Mouse (Mus musculus): ENCODE data around the gene Lmx1b. TPM values are rescaled to one million over a fixed set of nuclear protein-coding genes. Genes with fewer than 3 reads are reported as not detected.
A peak's percentile ranks its signal among the peaks of the same experiment; 100 is the strongest.

Lmx1b gene
- polyA plus RNA-seq, 1 experiment from 2014 or later = not detected

- Histone ChIP-seq H3K4me3 (ENCODE audit: low read length) (peak overlapping the region; percentile 32), H3K36me3 (ENCODE audit: control insufficient read depth, insufficient read depth, low read length) (no peaks in the 10 kb centered on the region), H3K27ac (ENCODE audit: low read length) (no peak overlapping the region), H3K9ac (ENCODE audit: low read length) (no peak overlapping the region), H3K9me3 (ENCODE audit: control insufficient read depth, low read length) (no peaks in the 10 kb centered on the region), H3K4me1 (replicated peaks; ENCODE audit: control insufficient read depth, insufficient read depth, low read length) (peaks cover 28% of the 10 kb centered on the region), H3K4me2 (ENCODE audit: low read depth, low read length) (peak overlapping the region; percentile 48), H3K27me3 (ENCODE audit: control insufficient read depth, insufficient read depth, low read depth, low read length) (peaks cover 50% of the 10 kb centered on the region)
- WGBS = 1% methylated on average over 34 of the region's 34 CpGs
- ATAC-seq (ENCODE audit: low read depth) = no peak
These were observed 59.4 kb downstream of the Lmx1b start for GRCm38 (mm10) chr2:33580697-33581448.

DNA sequence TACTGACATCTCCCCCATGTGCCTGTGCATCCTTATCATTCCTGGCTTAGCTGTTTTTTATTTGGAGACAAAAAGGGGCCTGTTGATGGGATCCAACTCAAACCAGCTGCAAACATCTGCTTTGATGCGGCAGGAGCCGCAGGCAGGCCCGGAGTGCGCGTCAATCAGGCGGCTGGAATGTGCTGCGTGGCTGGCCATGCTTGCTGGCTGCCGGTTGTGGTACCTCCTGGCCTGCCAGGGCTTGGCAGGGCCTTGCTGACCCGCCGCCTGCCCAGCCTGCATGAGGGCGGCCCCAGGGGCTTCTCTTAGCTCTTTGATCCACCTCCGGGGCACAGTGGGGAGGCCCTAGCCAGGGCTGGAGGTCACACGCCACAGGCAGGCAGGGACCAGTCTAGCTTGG, 64.9 kb downstream of the Lmx1b start:
- Histone ChIP-seq H3K27ac (ENCODE audit: low read length) (no peak overlapping the region), H3K4me2 (ENCODE audit: low read depth, low read length) (no peak overlapping the region), H3K9me3 (ENCODE audit: control insufficient read depth, low read length) (no peaks in the 10 kb centered on the region), H3K9ac (ENCODE audit: low read length) (no peak overlapping the region), H3K27me3 (ENCODE audit: control insufficient read depth, insufficient read depth, low read depth, low read length) (peaks cover 41% of the 10 kb centered on the region), H3K4me3 (ENCODE audit: low read length) (no peak overlapping the region), H3K4me1 (replicated peaks; ENCODE audit: control insufficient read depth, insufficient read depth, low read length) (peaks cover under 1% of the 10 kb centered on the region), H3K36me3 (ENCODE audit: control insufficient read depth, insufficient read depth, low read length) (no peaks in the 10 kb centered on the region)
- peak; percentile 57; the same call in 1 of the 2 replicates for ATAC-seq (ENCODE audit: low read depth)
- WGBS = 26% methylated on average over 13 of the region's 13 CpGs

DNA sequence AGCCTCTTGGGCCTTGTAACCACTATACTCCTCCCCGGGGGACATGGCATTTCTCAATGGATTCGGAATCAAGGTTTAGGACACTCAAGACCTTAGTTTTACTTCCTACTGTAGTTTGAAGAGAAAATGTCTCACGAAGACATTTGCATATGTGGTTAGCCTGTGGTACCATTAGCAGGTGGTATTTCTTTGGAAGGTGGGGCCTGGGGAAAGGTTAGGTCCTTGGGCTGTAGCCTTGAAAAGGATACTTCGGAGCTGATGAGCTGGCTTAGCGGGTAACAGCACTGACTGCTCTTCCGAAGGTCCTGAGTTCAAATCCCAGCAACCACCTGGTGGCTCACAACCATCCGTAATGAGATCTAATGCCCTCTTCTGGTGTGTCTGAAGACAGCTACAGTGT, 67.2 kb downstream of the Lmx1b start:
- Histone ChIP-seq H3K27me3 (ENCODE audit: control insufficient read depth, insufficient read depth, low read depth, low read length) (peaks cover 33% of the 10 kb centered on the region), H3K9ac (ENCODE audit: low read length) (no peak overlapping the region), H3K36me3 (ENCODE audit: control insufficient read depth, insufficient read depth, low read length) (no peaks in the 10 kb centered on the region), H3K4me3 (ENCODE audit: low read length) (no peak overlapping the region), H3K4me1 (replicated peaks; ENCODE audit: control insufficient read depth, insufficient read depth, low read length) (no peaks in the 10 kb centered on the region), H3K27ac (ENCODE audit: low read length) (no peak overlapping the region), H3K4me2 (ENCODE audit: low read depth, low read length) (no peak overlapping the region), H3K9me3 (ENCODE audit: control insufficient read depth, low read length) (no peaks in the 10 kb centered on the region)
- WGBS = 88% methylated on average over 7 of the region's 7 CpGs
- no peak for ATAC-seq (ENCODE audit: low read depth)

DNA sequence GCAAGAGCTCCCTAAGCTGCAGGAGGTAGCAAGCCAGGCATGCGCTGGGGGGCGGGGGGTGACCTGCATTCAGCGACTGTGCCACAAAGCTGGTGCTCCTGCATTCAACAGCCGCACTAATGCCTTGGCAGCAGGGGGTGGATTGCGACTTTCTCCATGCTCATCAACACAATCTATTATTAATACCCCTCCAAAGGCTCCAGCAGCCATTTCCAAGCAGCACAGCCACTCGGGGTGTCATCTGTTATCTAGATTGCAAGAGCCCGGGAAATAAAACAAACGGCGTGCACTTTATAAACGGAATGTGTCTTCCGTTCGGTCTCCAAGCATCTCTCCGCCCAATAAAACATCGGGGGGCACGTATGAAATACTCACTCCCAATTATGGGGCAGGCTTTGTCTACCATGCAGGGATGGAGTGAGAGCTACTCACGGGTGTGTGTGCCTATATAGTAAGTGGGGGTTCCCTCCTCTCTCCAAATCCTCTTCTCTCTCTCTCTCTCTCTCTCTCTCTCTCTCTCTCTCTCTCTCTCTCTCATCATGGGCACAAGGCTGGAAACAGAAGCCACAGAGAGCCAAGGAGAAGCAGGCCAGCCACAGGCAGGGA, 69.0 kb downstream of the Lmx1b start:
- Histone ChIP-seq H3K9me3 (ENCODE audit: control insufficient read depth, low read length) (no peaks in the 10 kb centered on the region), H3K4me1 (replicated peaks; ENCODE audit: control insufficient read depth, insufficient read depth, low read length) (no peaks in the 10 kb centered on the region; the same call in 1 of the 2 replicates), H3K4me2 (ENCODE audit: low read depth, low read length) (no peak overlapping the region), H3K27ac (ENCODE audit: low read length) (no peak overlapping the region), H3K4me3 (ENCODE audit: low read length) (no peak overlapping the region), H3K27me3 (ENCODE audit: control insufficient read depth, insufficient read depth, low read depth, low read length) (peaks cover 31% of the 10 kb centered on the region), H3K9ac (ENCODE audit: low read length) (no peak overlapping the region), H3K36me3 (ENCODE audit: control insufficient read depth, insufficient read depth, low read length) (no peaks in the 10 kb centered on the region)
- ATAC-seq (ENCODE audit: low read depth) = no peak
- 30% methylated on average over 16 of the region's 16 CpGs for WGBS

DNA sequence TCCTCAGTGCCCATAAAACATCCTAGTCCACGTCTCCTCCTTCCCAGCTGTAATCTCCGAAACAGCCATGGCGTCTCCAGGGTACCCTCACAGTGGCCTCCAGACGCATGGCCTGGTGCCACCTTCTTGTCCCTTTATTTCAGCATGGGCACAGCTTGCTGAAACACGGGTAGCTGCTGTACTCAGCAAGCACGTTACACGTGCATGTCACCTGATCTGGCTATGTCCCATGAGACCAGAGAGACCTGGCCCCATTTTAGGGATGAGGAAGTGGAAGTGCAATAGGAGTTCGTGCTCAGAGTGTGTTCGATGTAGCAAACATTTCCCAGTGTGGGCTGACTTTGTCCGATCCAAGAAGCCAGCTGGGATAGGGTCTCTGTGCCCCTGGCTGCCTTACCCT, 70.6 kb downstream of the Lmx1b start:
- WGBS = 64% methylated on average over 10 of the region's 10 CpGs
- no peak overlapping the region for H3K27ac ChIP-seq (ENCODE audit: low read length)
- no peak for ATAC-seq (ENCODE audit: low read depth)
- H3K4me3 ChIP-seq (ENCODE audit: low read length) = no peak overlapping the region
- H3K4me1 ChIP-seq (replicated peaks; ENCODE audit: control insufficient read depth, insufficient read depth, low read length) = peaks cover 8% of the 10 kb centered on the region
- peaks cover 27% of the 10 kb centered on the region for H3K27me3 ChIP-seq (ENCODE audit: control insufficient read depth, insufficient read depth, low read depth, low read length)
- no peak overlapping the region for H3K9ac ChIP-seq (ENCODE audit: low read length)
- H3K9me3 ChIP-seq (ENCODE audit: control insufficient read depth, low read length) = no peaks in the 10 kb centered on the region
- H3K4me2 ChIP-seq (ENCODE audit: low read depth, low read length) = no peak overlapping the region
- H3K36me3 ChIP-seq (ENCODE audit: control insufficient read depth, insufficient read depth, low read length) = no peaks in the 10 kb centered on the region

GRCm38 (mm10) chr2:33569240-33569639, 71.1 kb downstream of the Lmx1b start:
- H3K9me3 ChIP-seq (ENCODE audit: control insufficient read depth, low read length) = no peaks in the 10 kb centered on the region
- no peak overlapping the region for H3K27ac ChIP-seq (ENCODE audit: low read length)
- no peak for ATAC-seq (ENCODE audit: low read depth)
- no peak overlapping the region for H3K4me3 ChIP-seq (ENCODE audit: low read length)
- peaks cover 8% of the 10 kb centered on the region for H3K4me1 ChIP-seq (replicated peaks; ENCODE audit: control insufficient read depth, insufficient read depth, low read length)
- no peaks in the 10 kb centered on the region for H3K36me3 ChIP-seq (ENCODE audit: control insufficient read depth, insufficient read depth, low read length)
- peak overlapping the region; percentile 25 for H3K4me2 ChIP-seq (ENCODE audit: low read depth, low read length)
- no peak overlapping the region for H3K9ac ChIP-seq (ENCODE audit: low read length)
- 9% methylated on average over 9 of the region's 9 CpGs for WGBS
- H3K27me3 ChIP-seq (ENCODE audit: control insufficient read depth, insufficient read depth, low read depth, low read length) = peaks cover 27% of the 10 kb centered on the region

DNA sequence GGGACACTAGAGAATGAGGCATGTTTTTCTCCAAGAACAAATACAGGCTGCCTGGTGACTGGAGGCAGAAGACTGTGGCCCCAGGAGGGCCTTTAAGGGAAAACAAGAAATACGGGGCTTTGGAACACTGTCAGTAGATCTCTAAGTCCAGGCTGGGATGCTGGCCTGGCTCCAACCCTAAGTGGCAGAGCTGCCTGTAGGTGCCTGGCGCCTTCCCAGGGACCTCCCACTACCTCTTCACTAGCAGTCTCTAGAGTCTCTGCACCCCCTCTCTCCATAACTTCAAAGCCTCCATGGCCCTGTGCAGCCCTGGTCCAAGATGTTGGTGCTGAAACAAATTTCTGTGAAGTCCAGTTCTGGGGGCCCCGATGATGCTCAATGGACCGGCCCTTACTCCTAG, 74.4 kb downstream of the Lmx1b start:
- Histone ChIP-seq H3K4me2 (ENCODE audit: low read depth, low read length) (no peak overlapping the region), H3K9me3 (ENCODE audit: control insufficient read depth, low read length) (no peaks in the 10 kb centered on the region), H3K4me3 (ENCODE audit: low read length) (no peak overlapping the region), H3K36me3 (ENCODE audit: control insufficient read depth, insufficient read depth, low read length) (no peaks in the 10 kb centered on the region), H3K27ac (ENCODE audit: low read length) (no peak overlapping the region), H3K4me1 (replicated peaks; ENCODE audit: control insufficient read depth, insufficient read depth, low read length) (peaks cover 8% of the 10 kb centered on the region), H3K9ac (ENCODE audit: low read length) (no peak overlapping the region), H3K27me3 (ENCODE audit: control insufficient read depth, insufficient read depth, low read depth, low read length) (peaks cover 15% of the 10 kb centered on the region)
- ATAC-seq (ENCODE audit: low read depth) = peak; percentile 74
- WGBS = 29% methylated on average over 4 of the region's 4 CpGs

- 87% methylated on average over 9 of the region's 9 CpGs for WGBS
These were observed 75.6 kb downstream of the Lmx1b start for GRCm38 (mm10) chr2:33564748-33565147.

DNA sequence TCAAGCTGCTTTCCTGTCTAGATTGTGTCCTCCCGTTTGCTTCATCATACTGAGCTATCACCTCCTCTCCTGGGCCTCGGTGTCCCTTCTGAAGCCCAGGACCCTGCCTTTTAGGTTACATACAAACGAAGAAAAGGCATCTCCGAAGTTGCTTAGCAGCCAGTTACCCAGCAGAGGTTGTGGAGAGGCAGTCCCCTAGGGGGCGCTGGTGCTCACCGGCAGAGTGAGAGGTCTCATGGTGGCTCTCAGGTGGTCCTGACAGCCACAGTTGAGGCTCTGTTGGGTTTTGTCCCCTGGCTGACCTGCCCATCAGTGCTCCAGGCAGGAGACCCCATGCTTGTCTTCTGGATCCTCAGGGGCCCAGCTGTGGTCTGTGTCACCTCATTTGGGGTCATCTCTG, 80.6 kb downstream of the Lmx1b start:
- no peaks in the 10 kb centered on the region for H3K9me3 ChIP-seq (ENCODE audit: control insufficient read depth, low read length)
- no peaks in the 10 kb centered on the region for H3K36me3 ChIP-seq (ENCODE audit: control insufficient read depth, insufficient read depth, low read length)
- H3K4me1 ChIP-seq (replicated peaks; ENCODE audit: control insufficient read depth, insufficient read depth, low read length) = peaks cover 6% of the 10 kb centered on the region; the same call in 1 of the 2 replicates
- 12% methylated on average over 6 of the region's 6 CpGs for WGBS
- H3K4me2 ChIP-seq (ENCODE audit: low read depth, low read length) = no peak overlapping the region
- no peak overlapping the region for H3K9ac ChIP-seq (ENCODE audit: low read length)
- H3K4me3 ChIP-seq (ENCODE audit: low read length) = no peak overlapping the region
- H3K27ac ChIP-seq (ENCODE audit: low read length) = no peak overlapping the region
- peaks cover 4% of the 10 kb centered on the region for H3K27me3 ChIP-seq (ENCODE audit: control insufficient read depth, insufficient read depth, low read depth, low read length)
- no peak for ATAC-seq (ENCODE audit: low read depth)

More at GRCm38 (mm10) chr2:33564748-33565147, 75.6 kb downstream of the Lmx1b start:
- Histone ChIP-seq H3K9ac (ENCODE audit: low read length) (no peak overlapping the region), H3K4me2 (ENCODE audit: low read depth, low read length) (no peak overlapping the region), H3K27ac (ENCODE audit: low read length) (no peak overlapping the region), H3K9me3 (ENCODE audit: control insufficient read depth, low read length) (no peaks in the 10 kb centered on the region), H3K4me1 (replicated peaks; ENCODE audit: control insufficient read depth, insufficient read depth, low read length) (peaks cover 9% of the 10 kb centered on the region), H3K36me3 (ENCODE audit: control insufficient read depth, insufficient read depth, low read length) (no peaks in the 10 kb centered on the region), H3K27me3 (ENCODE audit: control insufficient read depth, insufficient read depth, low read depth, low read length) (peaks cover 12% of the 10 kb centered on the region), H3K4me3 (ENCODE audit: low read length) (no peak overlapping the region)
- no peak for ATAC-seq (ENCODE audit: low read depth)
